9 mouse cellular contexts compared by ENCODE assay signal in the genomic region with DNA sequence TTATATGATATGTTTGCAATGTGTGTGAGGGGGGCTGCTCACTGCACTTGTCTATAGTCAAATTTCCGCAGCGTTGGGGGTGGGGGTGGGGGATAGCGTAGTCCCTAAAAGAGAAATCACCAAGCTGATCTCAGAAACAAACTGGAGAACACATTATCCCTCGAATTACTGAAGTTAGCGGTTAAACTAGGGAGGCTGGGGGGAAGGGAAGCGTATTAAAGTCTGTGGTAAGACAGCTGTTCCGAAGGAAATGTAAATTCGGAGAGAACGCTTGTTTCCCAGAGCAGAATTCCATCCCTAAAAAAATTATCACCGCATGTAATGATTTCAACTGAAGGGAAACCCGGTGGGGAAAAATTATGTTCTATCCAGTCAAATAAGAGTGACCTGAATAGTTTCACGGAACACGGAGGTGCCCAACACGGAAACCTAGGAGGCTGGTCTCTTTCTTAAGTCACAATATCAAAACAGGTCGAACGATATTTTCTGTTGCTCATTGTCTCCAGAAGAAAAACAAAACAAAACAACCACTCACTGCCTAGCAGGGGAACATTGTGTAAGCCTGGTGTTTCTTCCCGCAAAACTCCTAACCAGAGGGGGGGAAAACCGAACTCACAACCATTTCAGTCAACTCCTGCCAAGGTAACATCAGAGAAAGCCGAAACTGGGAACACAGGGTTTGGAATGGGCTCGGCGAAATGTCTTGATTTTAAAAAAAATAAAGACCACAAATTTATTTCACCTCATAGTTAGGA. TPM values are rescaled to one million over a fixed set of nuclear protein-coding genes. Genes with fewer than 3 reads are reported as not detected.
DNase-seq lines count a peak whose midpoint lies in the region; ATAC-seq and TF ChIP-seq lines count a peak whose summit lies in the region.
"Had no signal": no experiment of that assay in that cellular context is flagged by ENCODE, and none has a peak within 500 bp of the region (broad histone marks: within the 10 kb centered on the region; RNA-seq: fewer than 3 reads in every experiment).

No protein-coding gene starts in this region.

- H3K4me1 ChIP-seq in lung, embryonic 15.5 days: peaks cover 30% of the 10 kb centered on the region
- H3K4me1 ChIP-seq in forebrain, embryonic 15.5 days: peaks cover 28% of the 10 kb centered on the region
- peaks cover 13% of the 10 kb centered on the region; the same call in 1 of the 2 replicates for H3K4me1 ChIP-seq in liver, embryonic 13.5 days (replicated peaks)
- no peaks in the 10 kb centered on the region for H3K4me1 ChIP-seq in stomach, postnatal 0 days (replicated peaks; ENCODE audit: control insufficient read depth, insufficient read depth)

- H3K4me3 ChIP-seq in lung, embryonic 15.5 days: peak overlapping the region; percentile 51
- peak overlapping the region; percentile 55 for H3K4me3 ChIP-seq in forebrain, embryonic 15.5 days
- H3K4me3 ChIP-seq in liver, embryonic 13.5 days (replicated peaks): peak overlapping the region; percentile 50
- peak overlapping the region; percentile 45 for H3K4me3 ChIP-seq in stomach, postnatal 0 days (ENCODE audit: low read depth, low read length)

- no peak for TF ChIP-seq EP300 in stomach, postnatal 0 days (optimal IDR thresholded peaks at IDR 0.05)

- H3K36me3 ChIP-seq in lung, embryonic 15.5 days: no peaks in the 10 kb centered on the region
- no peaks in the 10 kb centered on the region for H3K36me3 ChIP-seq in forebrain, embryonic 15.5 days
- H3K36me3 ChIP-seq in liver, embryonic 13.5 days: no peaks in the 10 kb centered on the region
- no peaks in the 10 kb centered on the region for H3K36me3 ChIP-seq in stomach, postnatal 0 days (ENCODE audit: control insufficient read depth, insufficient read depth, low read length)

- H3K9ac ChIP-seq in lung, embryonic 15.5 days: no peak overlapping the region
- H3K9ac ChIP-seq in forebrain, embryonic 15.5 days (replicated peaks): no peak overlapping the region
- no peak overlapping the region for H3K9ac ChIP-seq in liver, embryonic 13.5 days
- H3K9ac ChIP-seq in stomach, postnatal 0 days (ENCODE audit: low read length): no peak overlapping the region

- H3K27me3 ChIP-seq in lung, embryonic 15.5 days: peaks cover 66% of the 10 kb centered on the region
- peaks cover 83% of the 10 kb centered on the region for H3K27me3 ChIP-seq in forebrain, embryonic 15.5 days
- H3K27me3 ChIP-seq in liver, embryonic 13.5 days: peaks cover 66% of the 10 kb centered on the region
- peaks cover 15% of the 10 kb centered on the region for H3K27me3 ChIP-seq in stomach, postnatal 0 days (ENCODE audit: control insufficient read depth, insufficient read depth, low read length)

- no peak for TF ChIP-seq CTCF in stomach, postnatal 0 days (IDR thresholded peaks at IDR 0.05; ENCODE audit: low read depth)

- no peak overlapping the region for H3K27ac ChIP-seq in lung, embryonic 15.5 days
- H3K27ac ChIP-seq in forebrain, embryonic 15.5 days (replicated peaks): no peak overlapping the region
- H3K27ac ChIP-seq in liver, embryonic 13.5 days: no peak overlapping the region
- H3K27ac ChIP-seq in stomach, postnatal 0 days (replicated peaks): no peak overlapping the region

- ATAC-seq in lung, embryonic 15.5 days (ENCODE audit: borderline replicate concordance, extremely low read depth, low FRiP score, low TSS enrichment): no peak
- no peak for ATAC-seq in forebrain, embryonic 15.5 days (replicated peaks)
- no peak for ATAC-seq in liver, embryonic 13.5 days (ENCODE audit: low read depth)
- no peak for ATAC-seq in stomach, postnatal 0 days (ENCODE audit: low FRiP score, low TSS enrichment)
- no peak for ATAC-seq in CD4-positive, CD25-positive, alpha-beta regulatory T cell, adult 4 months

- 2% methylated on average over 21 of the region's 21 CpGs for WGBS in lung, embryonic 15.5 days
- 1% methylated on average over 21 of the region's 21 CpGs for WGBS in forebrain, embryonic 15.5 days
- 2% methylated on average over 21 of the region's 21 CpGs for whole genome bisulfite sequencing in liver, embryonic 13.5 days (ENCODE audit: insufficient replicate concordance)
- WGBS in stomach, postnatal 0 days: 2% methylated on average over 21 of the region's 21 CpGs

- no peaks in the 10 kb centered on the region for H3K9me3 ChIP-seq in lung, embryonic 15.5 days
- H3K9me3 ChIP-seq in forebrain, embryonic 15.5 days: no peaks in the 10 kb centered on the region
- H3K9me3 ChIP-seq in liver, embryonic 13.5 days (replicated peaks): no peaks in the 10 kb centered on the region
- no peaks in the 10 kb centered on the region for H3K9me3 ChIP-seq in stomach, postnatal 0 days (ENCODE audit: control insufficient read depth, low read length)

- H3K4me2 ChIP-seq in lung, embryonic 15.5 days: peak overlapping the region; percentile 96
- peak overlapping the region; percentile 96 for H3K4me2 ChIP-seq in forebrain, embryonic 15.5 days (replicated peaks)
- peak overlapping the region; percentile 59 for H3K4me2 ChIP-seq in liver, embryonic 13.5 days
- peak overlapping the region; percentile 77 for H3K4me2 ChIP-seq in stomach, postnatal 0 days (replicated peaks; ENCODE audit: low read depth)

- no peak for DNase-seq in lung, postnatal 10 days
- no peak for DNase-seq in liver, embryonic 13.5 days
- DNase-seq in stomach, postnatal 0 days (ENCODE audit: low spot score): no peak
- no peak for DNase-seq in gastrocnemius, adult 8-10 months (ENCODE audit: low spot score in 2 of 2)
- DNase-seq: adrenal gland, postnatal 14 days had no signal

RNA-seq across cellular contexts. Expression of a gene that starts 1.9 kb away (rescaled TPM):
- 1.7 and 2.5 TPM in 2 replicates for polyA plus RNA-seq in lung, embryonic 15.5 days (2015; fragmentation: Nextera tagmentation; extraction: Ambion mirVana)
- 0.39 and 0.41 TPM in 2 replicates for polyA plus RNA-seq in forebrain, embryonic 15.5 days (2015; fragmentation: Nextera tagmentation; extraction: Ambion mirVana)
- 2.1 and 2.4 TPM in 2 replicates for polyA plus RNA-seq in liver, embryonic 13.5 days (2015; fragmentation: Nextera tagmentation; extraction: Ambion mirVana)
- 2.4 and 2.9 TPM in 2 replicates for polyA plus RNA-seq in stomach, postnatal 0 days (2015; fragmentation: Nextera tagmentation; extraction: Ambion mirVana)
- under 1 TPM in 1 of 2 experiments, not detected in 1; 0.23 TPM for polyA plus RNA-seq in CD4-positive, CD25-positive, alpha-beta regulatory T cell, adult 4 months (2017; shearing (Covaris generic))
- total RNA-seq in gastrocnemius, adult 8-10 months (2022): under 1 TPM in 1 of 4 experiments, not detected in 3; 0.12 TPM

RNA-seq across cellular contexts. Expression of a gene that starts 15.9 kb away (rescaled TPM):
- not detected in 2 replicates for polyA plus RNA-seq in lung, embryonic 15.5 days (2015; fragmentation: Nextera tagmentation; extraction: Ambion mirVana)
- polyA plus RNA-seq in forebrain, embryonic 15.5 days (2015; fragmentation: Nextera tagmentation; extraction: Ambion mirVana): not detected in 2 replicates
- polyA plus RNA-seq in liver, embryonic 13.5 days (2015; fragmentation: Nextera tagmentation; extraction: Ambion mirVana): not detected in 2 replicates
- polyA plus RNA-seq in stomach, postnatal 0 days (2015; fragmentation: Nextera tagmentation; extraction: Ambion mirVana): not detected in 2 replicates
- not detected for polyA plus RNA-seq in CD4-positive, CD25-positive, alpha-beta regulatory T cell, adult 4 months (2017; shearing (Covaris generic))
- total RNA-seq in gastrocnemius, adult 8-10 months (2022): not detected
- total RNA-seq: adrenal gland, postnatal 14 days had no signal
- polyA plus RNA-seq: testis, adult 2 months had no signal
